Mouse (Mus musculus): Measurements from ENCODE around the gene Unc119b.
"Not testable (repeated sequence)": the region's sequence is repeated elsewhere in the genome, so short reads cannot be mapped to it uniquely, and the experiment has no call there.

Gene Unc119b

DNA sequence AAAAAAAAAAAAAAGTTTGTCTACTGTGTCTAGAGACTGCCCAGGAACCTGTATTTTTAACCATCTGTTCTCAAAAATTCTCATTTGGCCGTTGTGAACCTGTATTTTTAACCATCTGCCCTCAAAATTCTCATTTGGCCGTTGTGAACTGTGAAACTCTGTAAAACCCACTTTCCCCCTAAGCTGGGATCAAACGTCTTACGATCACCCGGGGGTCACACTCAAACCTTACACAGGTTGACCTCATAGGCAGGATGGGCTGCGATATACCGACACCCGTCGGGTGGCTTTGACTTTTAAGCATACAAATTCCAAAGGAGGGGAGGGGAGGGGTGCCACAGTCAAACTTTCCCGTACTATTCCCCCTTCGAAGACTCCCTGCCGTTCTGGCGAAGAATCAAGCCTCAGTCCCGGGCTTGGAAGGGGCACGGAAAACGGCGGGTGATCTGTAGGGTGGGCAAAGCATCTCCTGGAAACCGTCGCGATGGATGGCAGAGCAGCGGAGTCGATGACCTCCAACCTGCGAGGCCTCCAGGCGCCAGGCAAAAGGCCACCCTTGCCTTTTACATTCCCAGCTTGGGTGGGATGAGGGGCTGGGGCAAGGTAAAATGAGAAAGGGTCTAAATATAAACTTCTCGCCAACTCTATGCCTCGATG is 22.3 kb upstream of the Unc119b start:
- peak; percentile 27 for DNase-seq

DNA sequence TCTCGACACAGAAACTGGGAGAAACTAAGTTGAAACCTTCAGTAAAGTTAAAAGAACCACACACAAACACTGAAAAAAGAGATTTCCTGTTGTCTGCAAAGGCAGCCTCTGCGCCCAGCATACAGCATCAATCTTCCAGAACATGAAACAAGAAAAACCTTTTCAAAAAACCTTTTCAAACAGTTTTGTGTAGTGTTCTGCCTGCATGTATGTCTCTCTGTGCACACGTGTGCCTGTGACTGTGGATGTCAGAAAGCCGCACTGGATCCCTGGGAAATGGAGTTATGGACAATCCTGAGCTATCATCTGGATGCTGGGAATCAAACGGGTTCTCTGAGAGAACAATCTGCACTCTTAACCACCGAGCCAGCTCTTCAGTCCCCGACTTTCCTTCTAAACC is 21.6 kb upstream of the Unc119b start:
- no peak for DNase-seq

DNA sequence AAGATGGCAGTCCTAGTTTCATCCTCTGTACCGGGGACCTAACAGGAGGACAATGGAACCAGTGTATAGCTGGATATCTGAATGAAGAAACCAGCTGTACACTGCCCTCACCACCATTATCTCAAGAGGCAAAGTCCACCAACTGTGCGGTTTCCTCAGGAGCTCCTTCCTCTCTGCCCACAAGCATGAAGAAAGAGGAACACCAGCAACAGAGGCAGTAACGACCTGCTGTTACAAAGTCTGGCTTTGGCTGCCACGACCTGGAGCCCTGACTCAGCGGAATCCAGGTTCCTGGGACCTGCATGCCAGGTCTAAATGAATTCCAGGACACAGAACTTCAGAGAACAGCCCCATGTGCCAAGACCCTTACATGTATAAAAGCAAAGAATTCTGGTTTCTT is 21.1 kb upstream of the Unc119b start:
- DNase-seq = peak; percentile 85

DNA sequence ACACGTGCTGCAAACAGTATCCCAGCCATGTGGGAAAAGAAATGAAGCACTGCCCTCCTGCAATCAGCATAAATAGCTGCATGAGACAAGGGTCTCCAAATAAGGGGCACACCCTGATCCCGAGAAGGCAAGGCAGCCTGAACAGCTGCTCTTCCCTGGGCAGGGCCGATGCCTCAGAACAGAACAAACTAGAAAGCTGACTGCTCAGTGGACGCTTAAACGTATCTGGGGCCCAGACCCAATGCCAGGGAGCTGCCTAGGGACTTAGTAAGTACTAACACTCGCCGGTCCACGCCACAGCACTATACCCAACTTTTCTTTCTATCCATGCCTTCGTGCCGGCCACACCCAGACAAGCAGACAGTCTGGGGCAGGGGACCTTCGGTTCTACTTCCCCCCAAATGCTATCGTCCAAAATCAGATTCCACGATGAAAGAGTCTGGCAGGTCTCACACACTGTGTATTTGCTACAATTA is 20.4 kb upstream of the Unc119b start:
- peak; percentile 18 for DNase-seq

DNA sequence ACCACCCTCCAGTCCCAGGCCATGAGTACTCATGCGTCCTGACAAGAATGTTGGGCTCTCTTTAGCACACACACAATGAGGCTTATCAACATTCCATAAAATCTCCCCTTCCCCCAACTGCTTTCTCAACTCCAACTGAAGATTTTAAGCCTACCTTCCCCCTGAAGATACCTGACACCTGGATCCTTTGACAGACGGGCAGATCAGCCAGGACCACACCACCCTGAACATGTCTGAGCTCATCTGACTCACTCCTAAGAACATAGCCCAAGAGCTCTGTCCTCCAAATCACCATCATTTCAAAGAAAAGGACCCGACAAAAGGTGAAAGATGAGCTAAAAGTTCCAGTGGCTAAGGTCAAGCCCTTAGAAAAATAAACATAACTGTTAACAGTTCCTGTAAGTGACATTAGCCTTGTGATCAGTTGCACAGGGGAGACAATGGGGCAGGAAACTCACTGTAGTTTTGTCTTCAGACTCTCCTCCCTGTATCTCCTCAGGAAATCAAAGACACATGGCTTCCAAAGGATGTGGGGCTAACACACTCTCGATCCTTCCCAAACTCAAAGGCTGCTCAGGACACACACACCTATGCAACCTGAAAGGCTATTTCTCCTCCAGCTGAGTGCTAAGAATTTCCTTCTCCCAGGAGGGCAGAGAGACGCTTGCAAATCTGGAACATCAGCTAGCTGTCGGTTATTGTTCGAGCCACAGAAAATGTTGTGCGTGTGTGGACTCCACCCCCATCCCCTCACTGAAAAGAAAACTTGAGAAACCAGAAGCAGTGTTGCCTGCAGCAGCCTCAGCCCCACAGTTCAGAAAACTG is 17.6 kb upstream of the Unc119b start:
- no peak for DNase-seq

DNA sequence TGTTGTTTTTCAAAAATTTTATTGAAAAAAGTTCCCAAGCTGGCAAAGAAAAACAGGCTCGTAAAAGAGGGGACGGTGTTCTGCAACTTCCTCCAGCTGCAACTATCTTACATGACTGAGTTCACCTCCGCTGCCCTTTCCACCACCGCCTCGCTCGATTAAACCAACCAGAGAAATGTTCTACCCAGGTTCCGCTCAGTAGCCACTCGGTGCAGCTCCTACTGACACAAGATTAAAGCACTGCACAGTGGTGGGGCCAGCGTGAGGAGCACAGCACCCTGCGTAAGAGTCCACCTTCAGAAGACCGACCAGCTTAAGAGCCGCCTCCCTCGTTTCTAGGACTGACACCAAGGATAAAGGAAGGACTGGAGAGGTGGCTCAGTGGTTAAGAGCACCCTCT is 16.7 kb upstream of the Unc119b start:
- DNase-seq = peak; percentile 79

DNA sequence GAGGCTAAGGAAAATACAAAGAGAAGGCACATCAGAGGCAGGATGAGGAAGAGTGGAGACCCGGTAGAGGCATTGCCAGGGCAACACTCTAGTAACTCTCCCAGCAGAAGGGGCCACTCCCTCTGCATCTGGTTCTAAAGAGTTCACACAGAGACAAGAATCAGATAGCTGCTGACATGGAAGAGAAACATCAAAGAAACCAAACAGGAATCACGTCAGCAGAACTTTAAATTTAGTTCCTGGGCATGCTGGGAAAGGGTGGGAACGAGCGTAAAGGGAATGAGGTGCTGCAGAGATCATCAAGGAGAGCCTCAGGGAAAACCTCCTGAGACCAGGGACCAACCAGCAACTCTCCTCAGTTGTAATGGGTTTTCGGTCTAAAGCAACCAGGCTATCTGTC is 16.2 kb upstream of the Unc119b start:
- DNase-seq = no peak

DNA sequence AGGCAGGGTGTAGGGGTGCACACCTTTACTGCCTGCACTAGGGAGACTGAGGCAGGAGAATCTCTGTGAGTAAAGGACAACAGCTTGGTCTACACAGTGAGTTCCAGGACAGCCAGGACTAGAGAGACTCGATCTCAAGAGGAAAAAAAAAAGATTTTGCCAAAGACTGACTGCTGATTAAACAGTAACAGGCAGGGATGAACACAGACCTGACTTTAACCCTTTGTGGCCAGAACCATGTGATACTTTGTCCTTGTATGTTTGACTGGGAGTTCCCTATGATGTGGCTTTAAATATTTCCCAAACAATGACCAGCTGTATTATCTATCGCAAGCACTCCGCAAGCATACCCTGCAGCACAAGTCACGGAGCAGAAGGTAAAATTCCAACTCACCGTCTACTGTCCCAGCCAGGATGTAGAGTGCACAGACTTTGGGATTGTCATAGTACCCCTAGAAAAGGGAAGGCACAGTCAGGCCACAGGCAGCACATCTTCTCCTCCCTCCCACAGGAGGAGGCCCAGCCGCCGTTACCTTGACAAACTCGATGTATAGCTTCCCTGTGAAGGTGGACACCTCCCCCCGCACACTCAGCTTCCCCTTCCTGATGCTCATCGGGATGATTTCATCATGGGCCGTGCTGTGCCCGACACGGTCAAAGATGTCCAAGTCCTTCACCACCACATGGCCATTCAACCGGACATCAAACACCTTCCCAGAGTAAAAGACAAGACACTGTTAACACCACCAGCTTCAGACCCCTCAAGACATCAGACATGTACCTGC is 15.1 kb upstream of the Unc119b start:
- DNase-seq = no peak

DNA sequence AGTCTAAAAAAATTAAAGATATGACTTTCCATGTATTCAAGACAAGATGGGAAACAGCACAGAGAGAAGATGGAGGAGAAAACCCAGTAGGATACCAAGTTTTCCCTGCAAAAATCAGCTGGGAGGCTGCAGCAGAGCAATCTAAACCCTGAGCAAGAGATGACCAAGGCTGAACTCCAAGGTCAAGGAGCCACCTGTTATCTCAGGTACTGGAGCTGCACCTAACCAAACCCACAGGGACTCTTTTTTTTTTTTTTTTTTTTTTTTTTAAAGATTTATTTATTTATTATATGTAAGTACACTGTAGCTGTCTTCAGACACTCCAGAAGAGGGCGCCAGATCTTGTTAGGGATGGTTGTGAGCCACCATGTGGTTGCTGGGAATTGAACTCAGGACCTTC is 14.1 kb upstream of the Unc119b start:
- DNase-seq = not testable (repeated sequence)

DNA sequence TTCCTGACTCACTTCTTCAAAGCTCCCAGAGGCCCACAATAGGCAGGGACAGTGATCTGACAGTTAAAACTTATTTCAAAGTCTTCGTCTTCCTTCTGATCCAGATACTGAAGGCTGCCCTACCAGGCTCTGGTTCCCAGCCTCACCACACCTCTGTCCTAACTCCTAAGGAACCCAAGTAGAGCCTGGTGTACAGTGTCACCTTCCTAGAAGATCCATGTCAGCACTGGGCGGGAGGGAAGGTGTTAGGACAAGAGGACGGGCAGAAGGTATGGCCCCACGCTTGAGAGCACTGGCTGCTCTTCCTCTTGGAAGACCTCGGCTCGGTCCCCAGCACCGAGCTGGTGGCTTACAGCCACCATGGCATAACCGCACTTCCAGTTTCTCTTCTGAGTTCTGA is 13.6 kb upstream of the Unc119b start:
- no peak for DNase-seq

DNA sequence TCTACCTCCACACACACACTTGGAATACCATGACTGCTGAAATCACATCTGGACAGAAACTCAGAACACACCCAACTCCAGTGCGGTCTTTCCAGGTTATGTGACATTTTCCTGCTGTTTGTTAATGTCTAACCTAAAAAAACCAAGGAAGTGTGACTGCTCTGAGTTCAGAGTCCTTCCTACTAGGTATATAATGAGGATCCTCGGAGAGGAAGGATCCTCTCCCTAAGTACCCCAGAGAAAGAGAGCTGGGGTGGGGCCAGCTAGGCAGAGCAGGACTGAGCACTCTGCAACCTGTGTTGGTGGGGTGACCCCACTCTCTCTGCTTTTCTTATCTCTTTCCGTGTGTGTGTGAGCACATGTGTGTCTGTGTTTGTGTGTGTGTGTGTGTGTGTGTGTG is 12.6 kb upstream of the Unc119b start:
- no peak for DNase-seq

DNA sequence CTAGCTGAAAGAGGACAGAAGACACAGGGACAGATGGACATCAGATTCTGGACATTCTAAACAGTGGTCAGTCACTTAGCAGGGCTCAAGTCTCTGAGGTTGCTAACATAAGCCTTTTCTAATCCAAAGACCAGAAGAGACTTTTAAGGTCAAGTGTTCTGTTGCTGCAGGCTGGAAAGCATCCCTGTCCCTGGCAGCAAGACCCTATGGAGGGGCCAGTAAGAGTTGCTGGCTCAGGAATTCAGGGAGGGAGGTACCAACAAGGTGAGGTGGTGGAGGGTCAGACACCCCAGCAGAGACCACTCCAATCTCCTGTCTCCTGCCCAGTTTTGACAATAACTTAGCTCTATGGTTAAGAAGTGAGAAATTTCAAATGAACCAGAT is 12.0 kb upstream of the Unc119b start:
- DNase-seq = no peak

DNA sequence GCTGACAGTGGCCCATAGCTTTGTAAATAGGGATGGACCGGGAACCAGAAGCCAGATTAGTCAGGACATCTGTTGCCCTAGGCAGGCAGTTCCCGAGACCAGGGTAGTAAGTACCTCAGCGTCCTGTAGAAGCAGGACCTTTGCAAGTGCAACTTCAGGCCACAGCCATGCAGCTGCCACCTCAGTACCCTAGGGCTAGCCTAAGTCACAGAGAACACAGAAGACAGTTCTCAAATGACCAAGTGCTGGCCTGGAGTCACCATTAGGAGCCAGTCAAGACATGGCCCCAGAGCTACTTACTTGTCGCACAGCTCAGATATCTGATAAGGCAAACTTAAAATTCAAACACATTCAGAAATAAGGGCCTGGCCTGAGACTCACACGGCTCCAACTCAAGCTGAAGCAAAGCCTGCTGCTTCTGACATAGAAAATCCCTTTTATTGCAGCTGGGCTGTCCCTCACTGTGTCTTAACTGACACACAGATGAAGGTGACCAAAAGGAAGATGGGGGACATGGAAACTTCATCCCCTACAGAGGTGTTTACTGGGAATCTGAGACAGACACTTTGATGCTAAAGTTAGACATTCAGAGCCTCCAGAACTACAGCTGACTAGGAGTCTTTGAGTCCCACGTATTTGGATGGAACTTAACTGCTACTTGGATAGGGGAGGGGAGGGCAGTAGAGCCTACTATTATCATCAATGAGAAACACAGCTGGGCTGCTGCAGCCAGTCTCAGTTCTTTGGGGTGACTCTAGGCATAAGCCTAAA is 11.4 kb upstream of the Unc119b start:
- no peak for DNase-seq

DNA sequence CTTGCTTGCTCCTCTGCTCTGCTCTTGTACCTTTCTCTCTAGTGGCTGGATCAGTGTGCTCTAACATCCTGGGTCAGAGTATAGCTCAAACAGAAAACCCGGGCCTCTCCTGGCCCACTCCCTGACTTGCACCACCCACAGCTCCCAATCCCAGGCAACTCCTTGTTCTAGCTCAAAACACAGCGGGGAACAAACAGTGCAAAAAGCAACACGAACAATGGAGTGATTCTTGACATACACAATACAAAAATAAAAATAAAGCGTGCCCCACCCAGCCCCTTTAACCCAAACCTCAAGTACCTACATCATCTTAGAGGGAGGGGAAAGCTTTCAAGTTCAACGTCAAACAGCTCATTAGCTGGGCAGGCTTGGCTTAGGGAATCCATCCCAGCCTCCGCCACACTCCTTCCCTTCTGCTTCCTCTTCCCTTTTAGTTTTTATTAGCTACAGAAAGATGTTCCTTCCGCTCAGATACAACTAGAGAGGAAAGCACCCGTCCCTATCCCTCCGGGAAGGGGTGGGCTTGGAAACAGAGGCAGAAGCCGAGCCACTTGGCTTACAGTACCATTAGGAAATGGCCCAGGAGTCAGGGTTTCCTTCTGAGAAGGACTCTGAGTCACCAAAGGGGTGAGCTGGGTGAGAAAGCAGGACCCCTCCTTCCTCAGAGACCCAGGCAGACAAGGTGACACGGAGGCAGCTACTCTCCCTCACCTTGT is 10.6 kb upstream of the Unc119b start:
- DNase-seq = no peak

DNA sequence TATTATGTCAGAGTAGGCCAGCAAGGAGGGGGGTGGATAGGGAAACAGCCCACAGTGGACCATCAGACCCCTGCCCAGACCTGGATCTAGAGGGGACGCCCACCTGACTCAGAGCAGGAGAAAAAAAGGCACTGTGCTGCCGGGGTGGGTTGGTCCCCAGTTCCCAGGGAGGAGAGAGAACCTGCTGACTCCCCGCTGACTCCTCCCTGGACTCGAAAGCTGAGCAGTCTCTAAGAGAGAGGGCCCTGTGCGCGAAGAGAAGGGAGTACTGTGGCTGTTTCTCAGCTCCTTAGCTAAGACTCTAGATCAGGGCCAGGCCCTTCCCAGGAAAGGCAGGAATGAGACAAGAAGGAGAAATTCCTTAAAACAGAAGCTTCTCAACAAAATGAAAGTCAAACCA is 9.7 kb upstream of the Unc119b start:
- DNase-seq = no peak

DNA sequence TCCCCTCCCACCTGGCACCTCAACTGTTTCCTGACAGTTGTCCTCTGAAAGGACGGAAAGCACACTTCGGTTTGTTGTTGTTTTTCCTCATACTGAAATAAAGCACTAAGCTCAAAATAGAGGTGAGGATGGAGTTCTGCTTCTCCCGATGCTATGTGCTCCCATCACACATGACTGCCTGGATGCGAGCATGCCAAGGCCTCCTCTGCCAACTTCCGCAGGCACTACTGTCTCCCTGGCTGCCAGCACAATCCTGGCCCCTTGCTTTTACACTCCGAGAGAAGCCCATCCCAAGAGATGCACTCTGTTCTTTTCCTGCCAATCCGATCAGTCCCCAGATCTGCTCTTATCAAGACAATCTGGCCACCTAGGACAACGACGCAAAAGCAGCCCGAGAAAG is 8.8 kb upstream of the Unc119b start:
- DNase-seq = no peak

DNA sequence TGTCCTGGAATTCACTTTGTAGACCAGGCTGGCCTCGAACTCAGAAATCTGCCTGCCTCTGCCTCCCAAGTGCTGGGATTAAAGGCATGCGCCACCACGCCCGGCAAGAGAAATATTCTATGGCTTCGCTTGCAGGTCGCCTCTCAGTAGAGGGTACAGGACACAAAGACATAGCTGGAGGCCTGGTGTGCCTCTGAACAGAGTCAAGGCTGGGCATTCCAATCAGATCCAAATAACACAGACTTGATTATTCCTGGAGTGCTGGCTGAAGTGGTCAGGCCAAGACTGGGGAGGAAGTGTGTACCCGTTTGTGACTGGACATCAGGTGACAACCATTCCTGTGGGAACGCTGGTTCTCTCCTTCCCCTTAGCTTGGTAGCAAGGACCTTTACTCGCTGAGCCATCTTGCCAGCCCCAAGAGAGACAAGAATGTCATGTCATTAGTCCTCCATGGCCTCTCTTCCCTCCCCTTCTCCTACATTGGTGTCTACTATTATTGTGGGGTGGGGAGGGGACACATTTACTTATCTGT is 7.5 kb upstream of the Unc119b start:
- DNase-seq = no peak

DNA sequence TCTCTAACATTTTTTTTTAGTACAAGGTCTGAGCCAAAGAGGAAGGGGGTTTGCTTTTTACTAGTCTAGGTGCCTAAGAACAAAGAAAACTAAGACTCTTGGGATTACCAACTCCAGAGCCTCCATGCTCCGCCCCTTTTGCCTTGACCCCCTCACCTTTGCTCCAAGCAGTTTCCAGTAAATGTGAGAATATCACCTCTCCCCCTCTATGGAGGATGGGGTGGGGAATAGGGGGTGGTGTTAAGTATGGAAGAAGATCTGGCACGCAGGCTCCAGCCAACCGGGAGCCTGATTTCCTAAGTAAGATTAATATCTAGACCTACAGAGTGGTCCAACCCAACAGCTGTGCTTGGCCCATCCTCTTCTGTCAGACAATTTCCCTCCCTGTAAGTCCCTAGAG is 6.0 kb upstream of the Unc119b start:
- DNase-seq = no peak

DNA sequence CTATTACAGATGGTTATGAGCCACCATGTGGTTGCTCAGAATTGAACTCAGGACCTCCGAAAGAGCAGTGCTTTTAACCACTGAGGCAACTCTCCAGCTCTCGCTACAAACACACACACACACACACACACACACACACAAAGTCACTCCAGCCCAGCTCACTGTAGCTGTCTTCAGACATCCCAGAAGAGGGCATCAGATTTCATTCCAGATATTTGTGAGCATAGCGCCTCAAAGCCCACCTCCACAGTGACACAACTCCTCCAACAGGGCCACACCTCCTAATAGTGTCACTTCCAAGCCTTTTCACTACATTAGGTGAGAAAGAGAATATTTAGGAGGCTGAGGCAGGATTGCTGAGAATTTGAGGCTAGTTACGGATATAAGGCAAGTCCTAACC is 4.3 kb upstream of the Unc119b start:
- no peak for DNase-seq

DNA sequence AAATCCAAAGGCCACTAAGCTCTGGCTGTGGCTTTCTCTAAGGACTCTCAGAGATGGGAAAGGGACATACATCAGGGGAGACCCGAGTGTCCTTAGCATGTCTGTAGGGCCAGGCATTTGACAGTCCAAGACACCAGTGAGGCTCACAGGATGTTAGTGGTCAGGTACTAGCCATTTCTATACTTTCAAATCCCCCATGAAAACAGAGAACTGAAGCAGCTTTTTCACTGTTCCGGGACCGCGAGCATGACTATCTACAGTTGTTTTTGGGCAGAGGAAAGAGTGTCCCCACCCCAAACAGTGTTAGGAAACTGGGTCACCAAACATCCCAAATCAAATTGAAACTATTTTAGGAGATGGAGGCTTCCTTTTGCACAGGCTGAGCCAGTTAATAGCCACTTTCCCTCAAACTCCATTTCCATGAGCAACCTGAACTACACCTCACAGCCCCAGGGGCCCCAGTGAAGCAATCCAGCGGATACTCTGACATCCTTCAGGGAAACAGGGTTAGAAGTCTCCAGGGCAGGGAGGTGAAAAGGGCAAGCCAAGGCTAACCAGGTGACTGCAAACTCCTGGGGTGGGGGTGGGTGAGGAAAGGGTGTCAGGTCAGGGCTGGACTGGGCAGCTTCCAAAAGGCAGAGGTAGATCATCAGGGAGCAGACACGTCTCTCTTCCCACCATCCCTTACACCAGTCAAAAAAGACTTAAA is 1.3 kb downstream of the Unc119b start:
- DNase-seq = no peak

DNA sequence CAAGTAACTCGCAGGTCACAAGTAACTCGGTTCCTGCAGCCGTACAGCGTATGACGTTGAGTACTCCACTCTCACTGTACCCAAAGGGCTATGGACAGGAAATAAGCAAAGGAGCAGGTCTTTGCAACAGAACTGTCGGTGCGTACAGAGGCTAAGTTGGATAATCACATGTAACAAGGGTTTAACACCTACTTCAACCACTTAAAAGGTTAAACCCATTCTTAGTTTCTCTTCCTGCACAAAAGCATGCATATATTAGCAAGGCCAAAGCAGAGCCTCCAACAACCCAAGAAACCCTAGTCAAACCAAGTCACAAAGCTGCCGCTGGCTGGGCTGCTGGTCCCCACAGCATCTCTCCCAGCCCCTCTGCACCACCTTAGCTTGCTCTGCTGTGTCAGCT is 2.3 kb downstream of the Unc119b start:
- no peak for DNase-seq

All from kidney, adult 11 months (tissue).